Mouse (Mus musculus) erythroblast, embryonic 14.5 days (primary cell): ENCODE measurements at regions not wholly inside any gene's neighbourhood (a gene's known extent, or its start where the extent isn't known, plus 50 kb on each side); places are given as distances from the start of the nearest gene placed in this dataset.

Experiments
- GATA1 ChIP-seq: IDR thresholded peaks from 2 replicates; pipeline ENCODE4 v1.6.1; 2012; ENCODE audit warnings: low read length, inconsistent platforms, mixed read lengths
- TAL1 ChIP-seq: IDR thresholded peaks from 3 replicates; pipeline ENCODE4 v1.6.1; 2012; ENCODE audit warnings: low read length, inconsistent platforms, mixed read lengths

GRCm38 (mm10) chr6:51286836-51287235 lies 145.6 kb upstream of the Nfe2l3 start:
- TF ChIP-seq GATA1 = no peak
- TF ChIP-seq TAL1 = no peak
